Mouse (Mus musculus) heart, adult 2 months (tissue): ENCODE measurements around the gene D430019H16Rik.

Experiments
- CTCF ChIP-seq: fragments of 200-600 bp; IDR thresholded peaks from 2 replicates; pipeline ENCODE4 v1.8.1; 2022; ENCODE audit warnings: antibody characterized with exemption, mild to moderate bottlenecking, moderate library complexity
- EP300 ChIP-seq: fragments of 200-500 bp; IDR thresholded peaks from 2 replicates; pipeline ENCODE4 v1.6.1; 2011; ENCODE audit warnings: low read depth, low read length, control low read depth; ENCODE audit not compliant: insufficient read depth
- POLR2A ChIP-seq: fragments of 200-500 bp; IDR thresholded peaks from 2 replicates; pipeline ENCODE4 v1.6.1; 2011; ENCODE audit warnings: mild to moderate bottlenecking, low read depth, low read length, control low read depth; ENCODE audit not compliant: insufficient read depth

- TF ChIP-seq CTCF (no peak), EP300 (no peak), POLR2A (no peak)
These were observed at the start of gene D430019H16Rik for GRCm38 (mm10) chr12:105453670-105454257.
